20 mouse cellular contexts compared by ENCODE assay signal in genomic region chr7:132698737-132699136, GRCm38 (mm10).
DNase-seq lines count a peak whose midpoint lies in the region; ATAC-seq and TF ChIP-seq lines count a peak whose summit lies in the region.
"Had no signal": no experiment of that assay in that cellular context is flagged by ENCODE, and none has a peak within 500 bp of the region (broad histone marks: within the 10 kb centered on the region; RNA-seq: fewer than 3 reads in every experiment).

No protein-coding gene starts in this region.

- no peak for ATAC-seq in hindbrain, embryonic 16.5 days
- ATAC-seq in hematopoietic stem cell, adult 5-6 weeks (replicated peaks in 1 of 2; ENCODE audit: insufficient read depth in 1 of 2, low FRiP score in 2 of 2, low TSS enrichment in 1 of 2, low read depth in 1 of 2, poor library complexity in 2 of 2, severe bottlenecking in 2 of 2): peak; percentile 24 to 41; a peak in 2 of 4 replicates
- no peak for ATAC-seq in midbrain, embryonic 16.5 days
- ATAC-seq: forebrain, embryonic 13.5 days; forebrain, postnatal 0 days had no signal

- no peak for TF ChIP-seq CTCF in thymus, adult 2 months (IDR thresholded peaks at IDR 0.05; ENCODE audit: borderline replicate concordance, control insufficient read depth, extremely low read depth, insufficient read depth, low read length, poor library complexity)
- TF ChIP-seq CTCF in CH12.LX (conservative IDR thresholded peaks at IDR 0.05 in 1 of 2, IDR thresholded peaks at IDR 0.05 in 1 of 2; ENCODE audit: low read depth in 2 of 2, low read length in 2 of 2): no peak

- H3K36me3 ChIP-seq in hindbrain, embryonic 10.5 days: 0 out of 2 replicates have a peak, but pooled peaks cover 5% of the 10 kb centered on the region
- H3K36me3 ChIP-seq in hindbrain, embryonic 16.5 days (ENCODE audit: control insufficient read depth, insufficient read depth, low read length): no peaks in the 10 kb centered on the region
- H3K36me3 ChIP-seq in thymus, adult 2 months (ENCODE audit: control insufficient read depth, insufficient read depth, low read length): no peaks in the 10 kb centered on the region
- peaks cover 0 to 4% of the 10 kb centered on the region in 2 experiments for H3K36me3 ChIP-seq in CH12.LX (replicated peaks in 1 of 2; ENCODE audit: control insufficient read depth in 1 of 2, insufficient read depth in 1 of 2, low read length in 1 of 2)
- H3K36me3 ChIP-seq in midbrain, embryonic 16.5 days (ENCODE audit: control insufficient read depth, insufficient read depth, low read length): no peaks in the 10 kb centered on the region

- H3K9ac ChIP-seq in hindbrain, embryonic 16.5 days (ENCODE audit: low read depth, low read length): no peak overlapping the region
- H3K9ac ChIP-seq in CH12.LX (ENCODE audit: insufficient read depth, low read depth): no peak overlapping the region
- no peak overlapping the region for H3K9ac ChIP-seq in midbrain, embryonic 16.5 days (ENCODE audit: low read depth, low read length)
- H3K9ac ChIP-seq: forebrain, embryonic 13.5 days; forebrain, postnatal 0 days; hindbrain, embryonic 14.5 days had no signal

- H3K27me3 ChIP-seq in hindbrain, embryonic 10.5 days (ENCODE audit: insufficient read depth, poor library complexity, severe bottlenecking): no peaks in the 10 kb centered on the region
- H3K27me3 ChIP-seq in hindbrain, embryonic 16.5 days (replicated peaks; ENCODE audit: control insufficient read depth, insufficient read depth, low read length): no peaks in the 10 kb centered on the region
- no peaks in the 10 kb centered on the region for H3K27me3 ChIP-seq in thymus, adult 2 months (ENCODE audit: control insufficient read depth, insufficient read depth, low read length)
- H3K27me3 ChIP-seq in CH12.LX (replicated peaks): no peaks in the 10 kb centered on the region
- no peaks in the 10 kb centered on the region for H3K27me3 ChIP-seq in midbrain, embryonic 16.5 days (ENCODE audit: control insufficient read depth, insufficient read depth, low read depth, low read length)
- H3K27me3 ChIP-seq: forebrain, embryonic 13.5 days had no signal

- H3K9me3 ChIP-seq in hindbrain, embryonic 10.5 days: 0 out of 2 replicates have a peak, but pooled peaks cover 6% of the 10 kb centered on the region
- H3K9me3 ChIP-seq in hindbrain, embryonic 16.5 days (ENCODE audit: control insufficient read depth, low read length): no peaks in the 10 kb centered on the region
- H3K9me3 ChIP-seq in CH12.LX (replicated peaks; ENCODE audit: low read length): peaks cover 5% of the 10 kb centered on the region
- no peaks in the 10 kb centered on the region for H3K9me3 ChIP-seq in midbrain, embryonic 16.5 days (replicated peaks; ENCODE audit: control insufficient read depth, low read length, poor library complexity, severe bottlenecking)

- H3K79me2 ChIP-seq in CH12.LX (replicated peaks; ENCODE audit: control insufficient read depth, extremely low read depth, insufficient read depth, poor library complexity, severe bottlenecking): no peaks in the 10 kb centered on the region

- intact Hi-C loops in left cerebral cortex, postnatal 10 days (cut with DNase I): no loop called here

- TF ChIP-seq RAD21 in CH12.LX (IDR thresholded peaks at IDR 0.05; ENCODE audit: low read depth, low read length): no peak

- no peak for DNase-seq in hindbrain, embryonic 10.5 days (ENCODE audit: low spot score)
- DNase-seq in thymus, adult 2 months: no peak
- no peak for DNase-seq in thymus, adult 18-20 months
- no peak for DNase-seq in CH12.LX (ENCODE audit: extremely low read depth)
- no peak for DNase-seq in left cerebral cortex, postnatal 10 days (ENCODE audit: extremely low spot score in 1 of 2, low spot score in 2 of 2)
- DNase-seq: adrenal gland, adult 2 months; adrenal gland, postnatal 36 days; cerebellum, adult 18-20 months; cerebellum, adult 9-11 months; cerebellum, postnatal 36 days; forebrain, postnatal 0 days; gastrocnemius, postnatal 36 days; heart, postnatal 10 days; heart, postnatal 4 days had no signal

- dilution Hi-C loops in CH12.LX (cut with MboI; ENCODE audit: extremely low pct_ligation_motif_present, extremely low pct_unique_long_range_greater_than_20kb, low sequenced_read_pairs): no loop called here

- WGBS in hindbrain, embryonic 10.5 days: 89% methylated on average over 4 of the region's 4 CpGs
- WGBS in hindbrain, embryonic 16.5 days: 88% methylated on average over 4 of the region's 4 CpGs
- WGBS in thymus, adult 2 months: 11% methylated on average over 4 of the region's 4 CpGs
- 91% methylated on average over 4 of the region's 4 CpGs for WGBS in midbrain, embryonic 16.5 days

- in situ Hi-C loops in CH12.LX (cut with MboI; ENCODE audit: low pct_ligation_motif_present, low pct_unique_long_range_greater_than_20kb, low sequenced_read_pairs): no loop called here

- no peak for TF ChIP-seq EP300 in CH12.LX (IDR thresholded peaks at IDR 0.05; ENCODE audit: low read length)

- TF ChIP-seq POLR2A in thymus, adult 2 months (IDR thresholded peaks at IDR 0.05; ENCODE audit: control insufficient read depth, extremely low read depth, insufficient read depth, low read length, poor library complexity): no peak
- TF ChIP-seq POLR2A in CH12.LX (IDR thresholded peaks at IDR 0.05; ENCODE audit: low read depth, low read length): no peak

- H3K4me2 ChIP-seq in hindbrain, embryonic 16.5 days (ENCODE audit: low read length): no peak overlapping the region
- H3K4me2 ChIP-seq in CH12.LX (ENCODE audit: insufficient read depth, low read depth, poor library complexity, severe bottlenecking): no peak overlapping the region
- no peak overlapping the region for H3K4me2 ChIP-seq in midbrain, embryonic 16.5 days (ENCODE audit: low read length)
- H3K4me2 ChIP-seq: forebrain, embryonic 13.5 days; hindbrain, embryonic 14.5 days had no signal

- no peak overlapping the region for H3K4me3 ChIP-seq in hindbrain, embryonic 10.5 days
- no peak overlapping the region for H3K4me3 ChIP-seq in hindbrain, embryonic 16.5 days (ENCODE audit: low read length)
- no peak overlapping the region for H3K4me3 ChIP-seq in thymus, adult 2 months (ENCODE audit: control insufficient read depth, insufficient read depth, low read length)
- no peak overlapping the region for H3K4me3 ChIP-seq in CH12.LX (replicated peaks in 1 of 3; ENCODE audit: low read depth in 2 of 3, low read length in 2 of 3, poor library complexity in 1 of 3)
- no peak overlapping the region for H3K4me3 ChIP-seq in midbrain, embryonic 16.5 days (ENCODE audit: low read depth, low read length)
- H3K4me3 ChIP-seq: embryonic facial prominence, embryonic 10.5 days; forebrain, embryonic 13.5 days had no signal

- 0 out of 2 replicates have a peak overlapping the region, but pooled peaks have one; percentile 4 for H3K27ac ChIP-seq in hindbrain, embryonic 10.5 days
- no peak overlapping the region for H3K27ac ChIP-seq in hindbrain, embryonic 16.5 days (ENCODE audit: low read depth, low read length)
- H3K27ac ChIP-seq in thymus, adult 2 months (ENCODE audit: control insufficient read depth, insufficient read depth, low read length): peak overlapping the region; percentile 61; the same call in 1 of the 2 replicates
- no peak overlapping the region for H3K27ac ChIP-seq in CH12.LX (ENCODE audit: insufficient read depth, low read depth)
- H3K27ac ChIP-seq in midbrain, embryonic 16.5 days (ENCODE audit: low read length): no peak overlapping the region
- H3K27ac ChIP-seq: embryonic facial prominence, embryonic 10.5 days; forebrain, embryonic 13.5 days; hindbrain, embryonic 14.5 days had no signal

- H3K4me1 ChIP-seq in hindbrain, embryonic 10.5 days (replicated peaks): peaks cover 28% of the 10 kb centered on the region
- no peaks in the 10 kb centered on the region for H3K4me1 ChIP-seq in hindbrain, embryonic 16.5 days (ENCODE audit: control insufficient read depth, insufficient read depth, low read depth, low read length)
- peaks cover 20% of the 10 kb centered on the region for H3K4me1 ChIP-seq in thymus, adult 2 months (replicated peaks; ENCODE audit: control insufficient read depth, insufficient read depth, low read length)
- H3K4me1 ChIP-seq in CH12.LX (ENCODE audit: control insufficient read depth in 1 of 2, insufficient read depth in 2 of 2): peaks cover 15 to 58% of the 10 kb centered on the region in 2 experiments
- no peaks in the 10 kb centered on the region for H3K4me1 ChIP-seq in midbrain, embryonic 16.5 days (ENCODE audit: control insufficient read depth, insufficient read depth, low read length)
- H3K4me1 ChIP-seq: forebrain, embryonic 13.5 days had no signal

TF ChIP-seq in CH12.LX, 34 proteins besides CTCF, POLR2A, EP300 and RAD21:
- TF ChIP-seq NELFE (IDR thresholded peaks at IDR 0.05; ENCODE audit: low read depth, low read length) (no peak), ETS1 (conservative IDR thresholded peaks at IDR 0.05; ENCODE audit: low read depth, low read length) (0 out of 2 replicates have a peak, but pooled peaks have one; percentile 9)

Comparison
In these comparisons a context has a peak if more than half of its experiments do, and no peak if none do; other contexts are left out.
1. H3K27ac ChIP-seq: peak in hindbrain, embryonic 10.5 days (single experiment) and thymus, adult 2 months (single experiment); none in hindbrain, embryonic 16.5 days (single experiment), CH12.LX (single experiment) and midbrain, embryonic 16.5 days (single experiment).
2. ATAC-seq: peak in hematopoietic stem cell, adult 5-6 weeks (2 of 2); none in hindbrain, embryonic 16.5 days (single experiment) and midbrain, embryonic 16.5 days (single experiment).